ENCODE assay signal across 16 mouse cellular contexts in genomic region chr9:107481340-107481739, GRCm38 (mm10). TPM values are rescaled to one million over a fixed set of nuclear protein-coding genes. Genes with fewer than 3 reads are reported as not detected.
DNase-seq lines count a peak whose midpoint lies in the region; ATAC-seq and TF ChIP-seq lines count a peak whose summit lies in the region.
"Had no signal": no experiment of that assay in that cellular context is flagged by ENCODE, and none has a peak within 500 bp of the region (broad histone marks: within the 10 kb centered on the region; RNA-seq: fewer than 3 reads in every experiment).

No protein-coding gene starts in this region.

- no peak for TF ChIP-seq POLR2A in ES-Bruce4 (IDR thresholded peaks at IDR 0.05; ENCODE audit: insufficient read depth, low read length)

- no peaks in the 10 kb centered on the region for H3K27me3 ChIP-seq in ES-Bruce4 (ENCODE audit: control insufficient read depth, insufficient read depth, low read length, poor library complexity, severe bottlenecking)
- 0 out of 2 replicates have a peak, but pooled peaks cover 4% of the 10 kb centered on the region for H3K27me3 ChIP-seq in embryonic facial prominence, embryonic 12.5 days
- no peaks in the 10 kb centered on the region for H3K27me3 ChIP-seq in hindbrain, embryonic 13.5 days
- no peaks in the 10 kb centered on the region for H3K27me3 ChIP-seq in midbrain, embryonic 13.5 days

- TF ChIP-seq CTCF in ES-Bruce4 (IDR thresholded peaks at IDR 0.05; ENCODE audit: low read depth, low read length), result no peak

- WGBS in embryonic facial prominence, embryonic 12.5 days, result 26% methylated on average over 16 of the region's 16 CpGs
- 13% methylated on average over 16 of the region's 16 CpGs for WGBS in hindbrain, embryonic 13.5 days
- 14% methylated on average over 16 of the region's 16 CpGs for WGBS in midbrain, embryonic 13.5 days

- no peak overlapping the region for H3K27ac ChIP-seq in ES-Bruce4 (ENCODE audit: insufficient read depth, low read length)
- H3K27ac ChIP-seq in embryonic facial prominence, embryonic 12.5 days, result peak overlapping the region; percentile 83; the same call in 1 of the 2 replicates
- H3K27ac ChIP-seq in hindbrain, embryonic 13.5 days, result peak overlapping the region; percentile 91
- H3K27ac ChIP-seq in midbrain, embryonic 13.5 days, result peak overlapping the region; percentile 83
- H3K27ac ChIP-seq: heart, embryonic 15.5 days; liver, embryonic 13.5 days had no signal

- H3K4me1 ChIP-seq in ES-Bruce4 (ENCODE audit: control insufficient read depth, insufficient read depth, low read length), result peaks cover 2% of the 10 kb centered on the region
- H3K4me1 ChIP-seq in embryonic facial prominence, embryonic 12.5 days, result peaks cover 31% of the 10 kb centered on the region
- peaks cover 81% of the 10 kb centered on the region for H3K4me1 ChIP-seq in hindbrain, embryonic 13.5 days (replicated peaks)
- H3K4me1 ChIP-seq in midbrain, embryonic 13.5 days (replicated peaks), result peaks cover 60% of the 10 kb centered on the region

- no peak for TF ChIP-seq EP300 in ES-Bruce4 (IDR thresholded peaks at IDR 0.05; ENCODE audit: insufficient read depth, low read depth, low read length)

- no peak for DNase-seq in c-Kit-positive CD71-positive TER-119-positive erythroid progenitor cells, embryonic 14.5 days (ENCODE audit: low spot score)
- no peak for DNase-seq in adrenal gland, postnatal 14 days
- DNase-seq in left cerebral cortex, adult 9 months (ENCODE audit: low spot score in 2 of 2), result no peak
- no peak for DNase-seq in right cerebral cortex, adult 2 months (ENCODE audit: low spot score in 2 of 2)
- DNase-seq: adrenal gland, adult 2 months; cerebellum, adult 8-10 months; kidney, adult 9 months; liver, embryonic 13.5 days had no signal

- H3K9ac ChIP-seq in ES-Bruce4 (ENCODE audit: low read depth, poor library complexity, severe bottlenecking), result 0 out of 2 replicates have a peak overlapping the region, but pooled peaks have one; percentile 9
- H3K9ac ChIP-seq in embryonic facial prominence, embryonic 12.5 days, result no peak overlapping the region
- peak overlapping the region; percentile 51; the same call in 1 of the 2 replicates for H3K9ac ChIP-seq in hindbrain, embryonic 13.5 days
- 0 out of 2 replicates have a peak overlapping the region, but pooled peaks have one; percentile 1 for H3K9ac ChIP-seq in midbrain, embryonic 13.5 days (replicated peaks)
- H3K9ac ChIP-seq: heart, embryonic 15.5 days; liver, embryonic 13.5 days had no signal

- ATAC-seq in embryonic facial prominence, embryonic 12.5 days (ENCODE audit: insufficient number of reproducible peaks, insufficient read depth, low FRiP score, low TSS enrichment), result no peak
- no peak for ATAC-seq in hindbrain, embryonic 13.5 days (ENCODE audit: low FRiP score)
- no peak for ATAC-seq in midbrain, embryonic 13.5 days
- ATAC-seq: lung, postnatal 0 days had no signal

- H3K9me3 ChIP-seq in ES-Bruce4 (replicated peaks; ENCODE audit: control insufficient read depth, insufficient read depth, low read length, poor library complexity, severe bottlenecking), result no peaks in the 10 kb centered on the region
- H3K9me3 ChIP-seq in embryonic facial prominence, embryonic 12.5 days, result no peaks in the 10 kb centered on the region
- H3K9me3 ChIP-seq in hindbrain, embryonic 13.5 days, result no peaks in the 10 kb centered on the region
- no peaks in the 10 kb centered on the region for H3K9me3 ChIP-seq in midbrain, embryonic 13.5 days
- H3K9me3 ChIP-seq: G1E; heart, embryonic 15.5 days; liver, embryonic 13.5 days had no signal

- no peak overlapping the region for H3K4me3 ChIP-seq in ES-Bruce4 (ENCODE audit: low read depth, low read length)
- no peak overlapping the region for H3K4me3 ChIP-seq in embryonic facial prominence, embryonic 12.5 days
- H3K4me3 ChIP-seq in hindbrain, embryonic 13.5 days, result no peak overlapping the region
- no peak overlapping the region for H3K4me3 ChIP-seq in midbrain, embryonic 13.5 days (replicated peaks)
- H3K4me3 ChIP-seq: erythroblast, embryonic 14.5 days; heart, embryonic 15.5 days; liver, embryonic 13.5 days had no signal

- no peaks in the 10 kb centered on the region for H3K36me3 ChIP-seq in ES-Bruce4 (ENCODE audit: control insufficient read depth, insufficient read depth, low read length, poor library complexity, severe bottlenecking)
- no peaks in the 10 kb centered on the region for H3K36me3 ChIP-seq in embryonic facial prominence, embryonic 12.5 days
- H3K36me3 ChIP-seq in hindbrain, embryonic 13.5 days, result no peaks in the 10 kb centered on the region
- H3K36me3 ChIP-seq in midbrain, embryonic 13.5 days, result no peaks in the 10 kb centered on the region
- H3K36me3 ChIP-seq: G1E; heart, embryonic 15.5 days; liver, embryonic 13.5 days had no signal

- H3K4me2 ChIP-seq in embryonic facial prominence, embryonic 12.5 days (replicated peaks), result no peak overlapping the region
- H3K4me2 ChIP-seq in hindbrain, embryonic 13.5 days, result no peak overlapping the region
- no peak overlapping the region for H3K4me2 ChIP-seq in midbrain, embryonic 13.5 days (replicated peaks)
- H3K4me2 ChIP-seq: heart, embryonic 15.5 days; liver, embryonic 13.5 days had no signal

RNA-seq across cellular contexts. Expression of gene Tmem115, which starts 52.4 kb away (rescaled TPM):
- 10.7 and 11.6 TPM in 2 replicates for polyA plus RNA-seq in ES-Bruce4 (2011; ENCODE audit: insufficient read depth, insufficient read length, low read depth, missing spikeins)
- 49.7 and 50.1 TPM in 2 replicates for polyA plus RNA-seq in embryonic facial prominence, embryonic 12.5 days (2016; fragmentation: Nextera tagmentation; extraction: Ambion mirVana)
- polyA plus RNA-seq in hindbrain, embryonic 13.5 days (2015; fragmentation: Nextera tagmentation; extraction: Ambion mirVana), result 44.7 and 46.0 TPM in 2 replicates
- 38.6 and 41.3 TPM in 2 replicates for polyA plus RNA-seq in midbrain, embryonic 13.5 days (2015; fragmentation: Nextera tagmentation; extraction: Ambion mirVana)
- 36.1 and 36.9 TPM in 2 replicates for total RNA-seq in adrenal gland, postnatal 14 days (2021)
